Mouse (Mus musculus) liver, embryonic 11.5 days (tissue): ENCODE measurements at regions not wholly inside any gene's neighbourhood (a gene's known extent, or its start where the extent isn't known, plus 50 kb on each side); places are given as distances from the start of the nearest gene placed in this dataset.
A peak's percentile ranks its signal among the peaks of the same experiment; 100 is the strongest.

Experiments used
- ATAC-seq: fragments of 200-750 bp; cut with Nextera tagmentation; replicated peaks from 2 replicates; pipeline ENCODE4 v1.8.0; 2017; ENCODE audit warnings: moderate number of reproducible peaks, mild to moderate bottlenecking, moderate TSS enrichment, moderate library complexity; ENCODE audit not compliant: low FRiP score
- DNase-seq: peaks from one replicate; pipeline ENCODE4 v3.0.0-alpha.2; 2017; ENCODE audit warnings: low spot score
- H3K27ac ChIP-seq: fragments of 300-500 bp; sonication (generic); 2 replicates; pipeline ENCODE4 v1.5.1; 2014; ENCODE audit warnings: mild to moderate bottlenecking, low read depth, low read length, control low read depth
- H3K27me3 ChIP-seq: fragments of 300-500 bp; sonication (generic); replicated peaks from 2 replicates; pipeline ENCODE4 v1.6.1; 2014; ENCODE audit warnings: low read length, mixed read lengths; ENCODE audit not compliant: control insufficient read depth, insufficient read depth
- H3K36me3 ChIP-seq: fragments of 300-500 bp; sonication (generic); 2 replicates; pipeline ENCODE4 v1.6.1; 2014; ENCODE audit warnings: mild to moderate bottlenecking, low read length, moderate library complexity, mixed read lengths; ENCODE audit not compliant: control insufficient read depth, insufficient read depth
- H3K4me1 ChIP-seq: fragments of 300-500 bp; sonication (generic); replicated peaks from 2 replicates; pipeline ENCODE4 v1.6.1; 2014; ENCODE audit warnings: low read length, mixed read lengths; ENCODE audit not compliant: control insufficient read depth, insufficient read depth
- H3K4me2 ChIP-seq: fragments of 300-500 bp; sonication (generic); 2 replicates; pipeline ENCODE4 v1.6.1; 2014; ENCODE audit warnings: mild to moderate bottlenecking, control low read depth, moderate library complexity
- H3K4me3 ChIP-seq: fragments of 300-500 bp; sonication (generic); 2 replicates; pipeline ENCODE4 v1.5.1; 2014; ENCODE audit warnings: low read depth, low read length, control low read depth
- H3K9ac ChIP-seq: fragments of 300-500 bp; sonication (generic); 2 replicates; pipeline ENCODE4 v1.6.1; 2014; ENCODE audit warnings: low read depth, low read length, control low read depth
- H3K9me3 ChIP-seq: fragments of 300-500 bp; sonication (generic); 2 replicates; pipeline ENCODE4 v1.6.1; 2016; ENCODE audit warnings: low read length, inconsistent platforms, mixed read lengths; ENCODE audit not compliant: control insufficient read depth
- WGBS: fragments of 180-500 bp; shearing (Covaris S2); extraction: QIAGEN DNeasy Blood & Tissue Kit; methylation state at CpG from one replicate; pipeline ENCODE4 v1.1.7; 2014; 5-methylcytosine and 5-hydroxymethylcytosine counted together

DNA sequence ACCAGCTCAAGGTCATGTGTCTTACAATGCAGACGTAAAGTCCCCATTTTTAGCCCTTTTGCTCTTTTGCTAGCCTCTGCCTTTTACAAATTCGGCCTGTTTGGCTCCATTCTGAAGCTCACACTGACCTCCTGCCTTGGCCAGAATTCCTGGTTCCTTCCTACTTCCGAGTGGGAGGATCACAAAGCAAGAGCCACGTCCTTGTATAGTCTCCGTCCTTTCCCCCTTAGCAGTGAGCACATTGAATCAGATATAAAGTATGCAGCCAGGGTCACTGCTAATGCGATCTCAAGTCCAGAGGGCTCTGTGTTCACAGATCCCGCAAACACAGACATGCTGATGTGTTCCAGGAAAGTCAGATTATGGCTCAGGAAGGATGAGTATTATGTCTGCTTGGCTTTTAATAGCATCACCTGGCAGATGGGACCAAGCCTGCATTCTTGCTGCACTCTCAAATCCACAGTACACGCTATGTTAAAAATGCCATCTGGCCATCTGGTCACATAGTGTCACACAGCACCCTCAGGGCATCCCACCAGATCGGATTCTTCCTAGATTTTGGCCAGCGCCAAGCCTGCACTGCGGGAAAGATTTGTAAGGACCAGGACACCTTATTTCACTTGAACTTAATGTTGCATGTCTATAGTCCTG lies 119.4 kb upstream of the Fmo9 start:
- Histone ChIP-seq H3K27ac (no peak overlapping the region), H3K9me3 (no peaks in the 10 kb centered on the region), H3K9ac (no peak overlapping the region), H3K36me3 (no peaks in the 10 kb centered on the region), H3K4me3 (no peak overlapping the region), H3K4me2 (no peak overlapping the region), H3K4me1 (no peaks in the 10 kb centered on the region), H3K27me3 (no peaks in the 10 kb centered on the region)
- 81% methylated on average over 11 of the region's 11 CpGs for WGBS
- ATAC-seq (no peak), DNase-seq (no peak)

DNA sequence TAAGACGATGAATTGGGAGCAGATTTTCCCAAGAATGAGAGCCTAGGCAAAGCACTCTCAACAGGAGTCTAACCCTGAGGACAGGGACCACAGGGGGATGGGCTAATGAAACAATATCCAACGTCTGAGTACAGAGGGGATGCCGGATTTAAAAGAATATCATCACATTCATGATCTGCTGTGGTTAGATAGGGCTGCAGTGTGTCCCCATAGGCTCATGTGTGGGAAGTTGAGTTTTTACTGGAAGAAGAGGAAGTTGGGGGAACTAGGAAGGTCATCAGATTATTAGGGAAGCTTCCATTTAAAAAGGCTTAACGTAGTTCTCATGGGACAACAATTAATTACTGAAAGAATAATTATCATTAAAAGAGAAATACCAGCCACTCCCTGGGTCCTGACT lies 120.3 kb upstream of the Fmo9 start:
- ATAC-seq: no peak
- no peak for DNase-seq

DNA sequence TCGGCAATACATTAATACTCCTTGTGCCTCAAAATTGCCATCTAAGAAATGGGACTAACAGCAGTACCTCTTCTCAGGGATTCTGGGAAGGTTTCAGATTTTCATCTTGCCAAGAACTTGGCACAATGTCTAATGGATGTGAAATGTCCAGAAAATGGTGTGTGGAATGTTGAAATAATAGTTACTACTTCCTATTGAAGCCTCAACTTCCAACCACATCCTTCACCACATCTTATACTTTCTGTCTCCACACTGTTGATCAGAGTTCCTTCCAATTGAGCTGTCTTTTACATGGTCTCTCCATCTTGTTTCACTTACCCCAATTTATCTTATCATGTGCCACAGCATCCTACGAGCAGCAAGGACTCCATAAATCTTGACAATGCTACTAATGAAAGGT lies 122.3 kb upstream of the Fmo9 start:
- Histone ChIP-seq H3K4me1 (no peaks in the 10 kb centered on the region), H3K27ac (no peak overlapping the region)
- whole genome bisulfite sequencing: 62% methylated on average over 2 of the region's 2 CpGs

More for the DNA sequence above, 120.3 kb upstream of the Fmo9 start:
- no peaks in the 10 kb centered on the region for H3K4me1 ChIP-seq
- no peaks in the 10 kb centered on the region for H3K9me3 ChIP-seq
- no peaks in the 10 kb centered on the region for H3K36me3 ChIP-seq
- no peak overlapping the region for H3K4me3 ChIP-seq
- 23% methylated on average over 4 of the region's 4 CpGs for WGBS
- H3K27ac ChIP-seq: no peak overlapping the region
- no peak overlapping the region for H3K4me2 ChIP-seq
- no peak overlapping the region for H3K9ac ChIP-seq
- H3K27me3 ChIP-seq: no peaks in the 10 kb centered on the region

DNA sequence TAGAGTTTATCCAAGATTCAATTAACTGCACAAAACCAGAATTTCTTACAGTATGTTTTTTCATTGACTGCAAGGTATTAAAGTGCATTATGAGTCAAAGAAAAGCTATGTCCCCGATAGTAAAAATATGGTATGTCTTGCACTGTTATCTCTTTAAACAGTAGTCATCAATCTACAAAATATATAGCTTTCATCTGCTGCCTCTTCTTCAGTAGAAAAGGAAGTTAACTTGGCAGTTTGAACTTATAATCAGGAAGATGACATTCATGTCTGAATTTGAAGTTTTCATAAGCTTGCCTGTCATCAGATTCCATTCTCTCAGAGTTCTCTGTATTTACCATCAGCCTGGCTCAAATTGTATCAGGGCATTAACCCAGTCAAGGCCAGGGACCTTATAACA lies 122.7 kb upstream of the Fmo9 start:
- ATAC-seq (no peak), DNase-seq (no peak)
- no peak overlapping the region for H3K4me2 ChIP-seq
- H3K4me1 ChIP-seq: no peaks in the 10 kb centered on the region
- no peaks in the 10 kb centered on the region for H3K9me3 ChIP-seq
- WGBS: 60% methylated on average over 1 of the region's 1 CpGs
- no peak overlapping the region for H3K27ac ChIP-seq
- no peaks in the 10 kb centered on the region for H3K36me3 ChIP-seq
- no peak overlapping the region for H3K9ac ChIP-seq
- H3K4me3 ChIP-seq: no peak overlapping the region
- H3K27me3 ChIP-seq: no peaks in the 10 kb centered on the region

More for the DNA sequence above, 122.3 kb upstream of the Fmo9 start:
- H3K9ac ChIP-seq: no peak overlapping the region
- no peaks in the 10 kb centered on the region for H3K9me3 ChIP-seq
- no peak overlapping the region for H3K4me3 ChIP-seq
- no peak overlapping the region for H3K4me2 ChIP-seq
- H3K27me3 ChIP-seq: no peaks in the 10 kb centered on the region
- DNase-seq: no peak
- no peak for ATAC-seq
- no peaks in the 10 kb centered on the region for H3K36me3 ChIP-seq

DNA sequence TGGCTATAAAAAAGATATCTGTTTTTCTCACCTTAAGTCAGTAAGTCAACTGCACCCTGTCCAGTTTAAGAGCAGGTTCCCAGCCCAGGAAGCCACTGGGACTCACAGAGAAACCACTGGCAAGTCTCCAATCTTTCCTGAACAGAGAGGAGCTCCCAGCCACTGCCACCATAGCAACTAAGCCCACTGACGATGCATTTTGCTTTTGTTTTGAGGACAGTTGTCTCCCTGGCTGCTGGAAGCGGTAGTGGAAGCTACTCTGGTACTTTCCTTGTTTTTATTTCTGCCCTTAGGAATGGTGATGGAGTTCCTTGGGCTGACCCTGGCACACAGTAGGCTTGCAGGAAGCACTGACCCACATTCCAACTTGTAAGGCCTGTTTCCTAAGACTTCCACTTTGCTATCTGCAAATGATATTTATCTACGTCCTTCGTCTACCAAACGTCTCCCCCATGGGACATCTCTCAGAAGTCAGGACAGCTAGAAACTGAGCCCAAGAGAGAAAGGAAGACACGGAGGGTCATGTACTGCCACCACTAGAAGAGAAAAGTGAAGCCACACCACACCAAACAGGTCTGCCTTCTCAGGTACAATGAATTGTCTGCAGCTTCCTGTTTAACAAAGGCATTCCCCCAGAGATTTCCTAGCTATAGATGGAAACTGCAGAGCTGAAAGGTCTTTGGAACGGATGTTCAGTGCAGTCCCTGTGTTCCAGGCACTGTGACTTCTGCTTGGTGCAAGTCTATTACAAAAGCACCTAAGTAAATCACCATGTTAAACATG lies 125.7 kb upstream of the Fmo9 start:
- Histone ChIP-seq H3K9me3 (no peaks in the 10 kb centered on the region), H3K4me2 (no peak overlapping the region), H3K27me3 (no peaks in the 10 kb centered on the region), H3K27ac (no peak overlapping the region), H3K4me1 (peaks cover 8% of the 10 kb centered on the region; the same call in 1 of the 2 replicates), H3K36me3 (no peaks in the 10 kb centered on the region), H3K4me3 (no peak overlapping the region), H3K9ac (no peak overlapping the region)
- 67% methylated on average over 7 of the region's 7 CpGs for WGBS
- no peak for DNase-seq
- ATAC-seq: no peak

DNA sequence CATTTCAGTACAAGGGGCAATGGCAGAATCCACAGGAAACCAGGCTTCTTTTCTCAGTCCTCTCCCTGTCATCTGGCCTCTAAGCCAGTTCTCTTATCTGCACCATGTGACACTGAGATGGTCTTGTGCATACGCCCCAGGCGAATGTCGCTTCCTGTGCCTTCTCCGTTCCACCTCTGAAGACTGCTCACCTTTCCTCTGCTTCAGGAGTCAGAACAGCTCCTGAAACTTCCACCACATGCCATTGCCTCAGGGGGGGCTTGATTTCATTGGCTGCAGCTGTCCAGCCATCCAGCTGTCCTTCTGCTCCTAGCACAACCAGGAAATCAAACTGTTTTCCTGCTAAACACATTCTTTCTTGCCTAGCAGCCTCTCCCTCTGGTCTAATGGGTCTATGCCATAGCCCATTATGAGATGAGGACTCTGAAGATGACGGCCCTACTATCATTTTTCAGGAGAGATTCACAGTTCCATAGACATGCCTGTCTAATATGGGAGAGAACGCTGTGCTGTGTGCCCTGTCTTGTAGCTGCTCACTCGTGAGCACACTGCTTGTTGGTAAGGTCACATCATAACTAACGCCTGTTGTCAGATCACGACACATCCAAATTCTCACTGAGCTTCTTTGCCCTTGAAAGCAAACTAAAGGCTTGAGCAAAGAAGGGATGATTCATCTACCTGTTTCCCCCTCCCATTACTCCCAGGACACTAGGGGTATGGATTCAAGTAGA lies 129.9 kb upstream of the Fmo9 start:
- Histone ChIP-seq H3K9ac (peak overlapping the region; percentile 20; the same call in 1 of the 2 replicates), H3K4me2 (peak overlapping the region; percentile 50), H3K27ac (peak overlapping the region; percentile 68), H3K9me3 (no peaks in the 10 kb centered on the region), H3K4me1 (peaks cover 11% of the 10 kb centered on the region), H3K4me3 (no peak overlapping the region), H3K27me3 (no peaks in the 10 kb centered on the region), H3K36me3 (no peaks in the 10 kb centered on the region)
- WGBS: 46% methylated on average over 9 of the region's 9 CpGs
- DNase-seq: no peak
- peak; percentile 87 for ATAC-seq

DNA sequence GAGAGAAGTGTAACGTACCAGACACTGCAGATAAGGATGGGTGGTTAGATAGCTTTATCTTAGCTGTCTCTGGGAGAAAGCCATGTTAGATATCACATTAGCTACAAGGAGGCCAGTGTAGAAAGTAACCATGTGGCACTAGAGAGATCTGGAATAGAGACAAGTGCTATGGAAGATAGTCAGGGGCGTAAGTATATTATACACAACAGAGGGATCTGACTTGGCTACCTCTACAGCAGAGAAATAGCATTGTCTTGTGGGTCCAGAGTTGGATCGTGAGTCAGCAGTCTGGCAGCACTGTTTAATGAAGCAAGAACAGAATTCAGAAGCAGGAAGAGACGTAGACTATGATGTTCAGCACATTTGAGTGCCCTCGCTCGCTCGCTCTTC lies 130.4 kb upstream of the Fmo9 start:
- peaks cover 11% of the 10 kb centered on the region for H3K4me1 ChIP-seq
- ATAC-seq: peak; percentile 86
- H3K36me3 ChIP-seq: no peaks in the 10 kb centered on the region
- 59% methylated on average over 7 of the region's 7 CpGs for WGBS
- H3K9ac ChIP-seq: no peak overlapping the region
- H3K4me3 ChIP-seq: no peak overlapping the region
- peak overlapping the region; percentile 68 for H3K27ac ChIP-seq
- no peak for DNase-seq
- H3K9me3 ChIP-seq: no peaks in the 10 kb centered on the region
- H3K4me2 ChIP-seq: peak overlapping the region; percentile 50
- no peaks in the 10 kb centered on the region for H3K27me3 ChIP-seq

DNA sequence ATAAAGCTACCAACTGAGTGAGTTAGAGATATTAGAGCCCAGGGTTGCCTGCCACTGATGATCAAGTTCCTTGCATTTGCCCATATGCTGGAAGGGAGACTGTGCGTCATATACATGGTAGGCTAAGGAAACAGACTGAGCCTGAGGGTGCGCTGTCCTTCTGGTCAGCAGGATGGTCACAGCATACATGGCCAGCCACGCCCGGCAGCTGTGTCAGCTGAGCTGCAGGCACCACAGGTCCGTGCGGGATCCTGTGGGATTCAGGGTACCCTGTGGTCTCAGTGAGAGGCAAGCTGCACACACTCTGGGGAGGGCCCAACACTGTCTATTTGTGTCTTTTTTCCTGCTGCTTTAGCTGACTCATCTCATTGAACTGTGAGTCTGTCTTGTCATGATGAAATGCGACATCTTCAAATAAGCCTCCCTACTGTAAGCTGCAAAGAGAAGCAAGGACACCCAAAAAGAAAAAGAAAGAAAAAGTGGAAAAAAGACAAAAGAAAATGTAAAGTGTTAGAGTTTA lies 131.3 kb upstream of the Fmo9 start:
- no peak for ATAC-seq
- Histone ChIP-seq H3K9ac (no peak overlapping the region), H3K4me1 (peaks cover 11% of the 10 kb centered on the region), H3K4me2 (no peak overlapping the region), H3K27me3 (no peaks in the 10 kb centered on the region), H3K36me3 (no peaks in the 10 kb centered on the region), H3K27ac (peak overlapping the region; percentile 68; the same call in 1 of the 2 replicates), H3K9me3 (no peaks in the 10 kb centered on the region), H3K4me3 (no peak overlapping the region)
- WGBS: 77% methylated on average over 7 of the region's 7 CpGs
- DNase-seq: no peak
